In the genomic region with DNA sequence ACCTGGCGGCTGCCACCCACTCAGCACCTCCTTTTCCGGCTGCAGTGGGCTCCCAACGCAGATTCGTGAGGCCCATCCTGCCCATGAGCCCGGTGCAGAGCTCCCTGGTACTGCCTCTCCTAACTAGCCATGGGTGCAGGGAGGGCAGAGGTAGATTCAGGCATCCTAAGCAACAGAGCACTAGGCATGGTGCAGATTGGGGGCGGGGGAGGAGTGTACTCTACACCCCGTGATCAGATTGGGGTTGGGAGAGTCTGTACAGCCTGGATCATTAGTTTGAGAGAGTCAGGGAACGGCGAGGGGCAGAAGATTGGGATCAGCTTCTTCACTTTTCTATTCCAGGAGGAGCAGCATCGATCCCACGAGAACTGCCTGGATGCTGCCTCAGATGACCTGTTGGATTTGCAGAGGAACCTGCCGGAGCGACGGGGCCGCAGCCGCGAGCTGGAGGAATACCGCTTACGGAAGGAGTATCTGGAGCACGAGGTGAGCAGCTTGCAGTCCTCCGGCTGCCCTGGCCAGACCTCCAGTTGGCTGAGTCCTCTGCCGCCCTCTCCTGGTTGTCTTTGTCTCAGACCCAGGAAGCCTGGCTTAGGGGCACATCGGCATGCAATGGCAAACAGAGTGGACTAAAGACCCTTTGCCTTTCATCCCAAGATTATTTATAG, we compare ENCODE assay signal across 8 mouse cellular contexts. TPM values are rescaled to one million over a fixed set of nuclear protein-coding genes. Genes with fewer than 3 reads are reported as not detected.
DNase-seq lines count a peak whose midpoint lies in the region; ATAC-seq lines count a peak whose summit lies in the region.

No protein-coding gene starts in this region.

- H3K9me3 ChIP-seq in limb, embryonic 12.5 days: no peaks in the 10 kb centered on the region
- no peaks in the 10 kb centered on the region for H3K9me3 ChIP-seq in midbrain, embryonic 13.5 days

- H3K4me2 ChIP-seq in limb, embryonic 12.5 days: peak overlapping the region; percentile 56
- peak overlapping the region; percentile 58 for H3K4me2 ChIP-seq in midbrain, embryonic 13.5 days (replicated peaks)

- peak; percentile 75 for ATAC-seq in limb, embryonic 12.5 days (ENCODE audit: insufficient number of reproducible peaks, insufficient read depth, low FRiP score, low TSS enrichment, low read depth)
- peak; percentile 84 for ATAC-seq in midbrain, embryonic 13.5 days

- WGBS in limb, embryonic 12.5 days: 11% methylated on average over 23 of the region's 23 CpGs
- WGBS in midbrain, embryonic 13.5 days: 13% methylated on average over 23 of the region's 23 CpGs

- peaks cover 23% of the 10 kb centered on the region for H3K27me3 ChIP-seq in limb, embryonic 12.5 days
- peaks cover 17% of the 10 kb centered on the region for H3K27me3 ChIP-seq in midbrain, embryonic 13.5 days

- no peak overlapping the region for H3K27ac ChIP-seq in limb, embryonic 12.5 days
- H3K27ac ChIP-seq in midbrain, embryonic 13.5 days: no peak overlapping the region

- peak overlapping the region; percentile 26 for H3K4me3 ChIP-seq in limb, embryonic 12.5 days (replicated peaks)
- H3K4me3 ChIP-seq in midbrain, embryonic 13.5 days (replicated peaks): peak overlapping the region; percentile 30

- peaks cover 5% of the 10 kb centered on the region for H3K4me1 ChIP-seq in limb, embryonic 12.5 days (replicated peaks)
- H3K4me1 ChIP-seq in midbrain, embryonic 13.5 days (replicated peaks): peaks cover 16% of the 10 kb centered on the region

- peak overlapping the region; percentile 52 for H3K9ac ChIP-seq in limb, embryonic 12.5 days (replicated peaks)
- H3K9ac ChIP-seq in midbrain, embryonic 13.5 days (replicated peaks): peak overlapping the region; percentile 54; the same call in 1 of the 2 replicates

- peak; percentile 64 to 70 for DNase-seq in adrenal gland, adult 18-20 months (ENCODE audit: low spot score in 2 of 2)
- peak; percentile 74 for DNase-seq in cerebellum, postnatal 36 days
- peak; percentile 71 for DNase-seq in gastrocnemius, postnatal 10 days
- peak; percentile 67 for DNase-seq in induced T-regulatory cell, adult 2 months (ENCODE audit: low read depth)
- peak; percentile 32 for DNase-seq in skeletal muscle tissue, adult 2 months (ENCODE audit: low read depth, low spot score)
- DNase-seq in c-Kit-positive CD71-positive TER-119-positive erythroid progenitor cells, embryonic 14.5 days (ENCODE audit: low spot score): no peak

- H3K36me3 ChIP-seq in limb, embryonic 12.5 days: no peaks in the 10 kb centered on the region
- no peaks in the 10 kb centered on the region for H3K36me3 ChIP-seq in midbrain, embryonic 13.5 days

RNA-seq across cellular contexts. Expression of a gene that starts 38.1 kb away (rescaled TPM):
- total RNA-seq in adrenal gland, adult 18-20 months (2021): 1 to 10 TPM; 3.4 to 4.2 TPM
- total RNA-seq in gastrocnemius, postnatal 10 days (2021): 1 to 10 TPM in 1 of 2 experiments, under 1 TPM in 1; 0.75 to 1.7 TPM
- 0.78 and 2.5 TPM in 2 replicates for polyA plus RNA-seq in limb, embryonic 12.5 days (2016; fragmentation: Nextera tagmentation; extraction: Ambion mirVana)
- polyA plus RNA-seq in midbrain, embryonic 13.5 days (2015; fragmentation: Nextera tagmentation; extraction: Ambion mirVana): 0.28 and 0.37 TPM in 2 replicates
